Mouse (Mus musculus) G1E (cell line): ENCODE data around the gene Pip5k1c.

Experiments used
- CTCF ChIP-seq: IDR thresholded peaks from 2 replicates; pipeline ENCODE4 v1.5.1; 2012; ENCODE audit warnings: low read depth, low read length, inconsistent platforms, mixed read lengths
- GATA1 ChIP-seq: IDR thresholded peaks from 2 replicates; pipeline ENCODE4 v1.6.1; 2012; ENCODE audit warnings: borderline replicate concordance, low read length, inconsistent platforms, mixed read lengths
- GATA2 ChIP-seq: IDR thresholded peaks from 2 replicates; pipeline ENCODE4 v1.6.1; 2012; ENCODE audit warnings: low read depth, low read length, inconsistent platforms, borderline replicate concordance

GRCm38 (mm10) chr10:81366477-81367206 lies 73.9 kb downstream of the Pip5k1c start:
- TF ChIP-seq GATA1 = no peak
- no peak for TF ChIP-seq CTCF
- TF ChIP-seq GATA2 = no peak
